Mouse (Mus musculus): ENCODE results near the gene Lrpprc. TPM values are rescaled to one million over a fixed set of nuclear protein-coding genes. Genes with fewer than 3 reads are reported as not detected.

Lrpprc gene
- polyA plus RNA-seq, 1 experiment from 2014 or later, result 74.4 TPM

- Histone ChIP-seq H3K9me3 (ENCODE audit: control insufficient read depth, low read length) (no peaks in the 10 kb centered on the region), H3K4me3 (ENCODE audit: control insufficient read depth in 1 of 2, insufficient read depth in 1 of 2, low read depth in 1 of 2, low read length in 2 of 2) (no peak overlapping the region), H3K4me1 (ENCODE audit: control insufficient read depth in 2 of 2, insufficient read depth in 2 of 2, low read length in 2 of 2) (peaks cover under 1 to 19% of the 10 kb centered on the region in 2 experiments; a peak in 2 of 4 replicates), H3K36me3 (ENCODE audit: control insufficient read depth, insufficient read depth, low read length) (peaks cover 17% of the 10 kb centered on the region), H3K27me3 (ENCODE audit: control insufficient read depth, insufficient read depth, low read length) (no peaks in the 10 kb centered on the region), H3K27ac (replicated peaks in 1 of 2; ENCODE audit: control insufficient read depth in 1 of 2, insufficient read depth in 1 of 2, low read depth in 2 of 2, low read length in 2 of 2) (no peak overlapping the region), H3K4me2 (ENCODE audit: low read length) (no peak overlapping the region), H3K9ac (ENCODE audit: low read length) (no peak overlapping the region)
- WGBS, result 87% methylated on average over 8 of the region's 8 CpGs
- no peak for ATAC-seq (ENCODE audit: insufficient number of reproducible peaks, insufficient read depth, low FRiP score, low read depth)
These were observed 3.7 kb downstream of the Lrpprc start for GRCm38 (mm10) chr17:84786911-84787310.

- WGBS, result 79% methylated on average over 5 of the region's 5 CpGs
- no peaks in the 10 kb centered on the region for H3K27me3 ChIP-seq (ENCODE audit: control insufficient read depth, insufficient read depth, low read length)
- H3K4me1 ChIP-seq (ENCODE audit: control insufficient read depth in 2 of 2, insufficient read depth in 2 of 2, low read length in 2 of 2), result peaks cover 0 to 13% of the 10 kb centered on the region in 2 experiments; a peak in 2 of 4 replicates
- no peak overlapping the region for H3K4me3 ChIP-seq (ENCODE audit: control insufficient read depth in 1 of 2, insufficient read depth in 1 of 2, low read depth in 1 of 2, low read length in 2 of 2)
- ATAC-seq (ENCODE audit: insufficient number of reproducible peaks, insufficient read depth, low FRiP score, low read depth), result no peak
- no peak overlapping the region for H3K9ac ChIP-seq (ENCODE audit: low read length)
- H3K36me3 ChIP-seq (ENCODE audit: control insufficient read depth, insufficient read depth, low read length), result peaks cover 28% of the 10 kb centered on the region
- no peak overlapping the region for H3K4me2 ChIP-seq (ENCODE audit: low read length)
- no peaks in the 10 kb centered on the region for H3K9me3 ChIP-seq (ENCODE audit: control insufficient read depth, low read length)
- no peak overlapping the region for H3K27ac ChIP-seq (replicated peaks in 1 of 2; ENCODE audit: control insufficient read depth in 1 of 2, insufficient read depth in 1 of 2, low read depth in 2 of 2, low read length in 2 of 2)
These were observed 5.4 kb downstream of the Lrpprc start for GRCm38 (mm10) chr17:84785176-84785575.

DNA sequence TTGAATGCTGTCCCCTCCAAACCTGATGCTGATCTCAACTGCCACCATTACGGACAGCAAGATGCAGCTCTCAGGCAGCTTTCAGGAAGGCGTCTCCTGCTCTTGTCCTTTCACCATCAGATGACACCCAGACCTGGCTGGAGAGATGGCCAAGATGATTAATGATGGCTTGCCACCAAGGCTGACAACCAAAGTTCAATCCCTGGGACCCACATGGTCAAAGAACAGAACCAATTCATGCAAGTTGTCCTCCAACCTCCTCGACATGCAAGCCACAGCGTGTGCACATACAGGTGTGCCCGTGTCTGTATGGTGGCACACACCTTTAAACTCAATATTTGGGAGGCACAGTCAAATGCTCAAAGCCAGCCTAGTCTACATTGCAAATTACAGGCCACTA is 7.1 kb downstream of the Lrpprc start:
- no peak overlapping the region for H3K4me3 ChIP-seq (ENCODE audit: control insufficient read depth in 1 of 2, insufficient read depth in 1 of 2, low read depth in 1 of 2, low read length in 2 of 2)
- no peak overlapping the region for H3K9ac ChIP-seq (ENCODE audit: low read length)
- H3K4me1 ChIP-seq (ENCODE audit: control insufficient read depth in 2 of 2, insufficient read depth in 2 of 2, low read length in 2 of 2), result 0 out of 4 replicates have a peak, but pooled peaks cover 0 to 3% of the 10 kb centered on the region in 2 experiments
- peaks cover 30% of the 10 kb centered on the region for H3K36me3 ChIP-seq (ENCODE audit: control insufficient read depth, insufficient read depth, low read length)
- no peaks in the 10 kb centered on the region for H3K27me3 ChIP-seq (ENCODE audit: control insufficient read depth, insufficient read depth, low read length)
- 92% methylated on average over 5 of the region's 5 CpGs for WGBS
- no peak overlapping the region for H3K4me2 ChIP-seq (ENCODE audit: low read length)
- ATAC-seq (ENCODE audit: insufficient number of reproducible peaks, insufficient read depth, low FRiP score, low read depth), result no peak
- no peak overlapping the region for H3K27ac ChIP-seq (replicated peaks in 1 of 2; ENCODE audit: control insufficient read depth in 1 of 2, insufficient read depth in 1 of 2, low read depth in 2 of 2, low read length in 2 of 2)
- H3K9me3 ChIP-seq (ENCODE audit: control insufficient read depth, low read length), result no peaks in the 10 kb centered on the region

DNA sequence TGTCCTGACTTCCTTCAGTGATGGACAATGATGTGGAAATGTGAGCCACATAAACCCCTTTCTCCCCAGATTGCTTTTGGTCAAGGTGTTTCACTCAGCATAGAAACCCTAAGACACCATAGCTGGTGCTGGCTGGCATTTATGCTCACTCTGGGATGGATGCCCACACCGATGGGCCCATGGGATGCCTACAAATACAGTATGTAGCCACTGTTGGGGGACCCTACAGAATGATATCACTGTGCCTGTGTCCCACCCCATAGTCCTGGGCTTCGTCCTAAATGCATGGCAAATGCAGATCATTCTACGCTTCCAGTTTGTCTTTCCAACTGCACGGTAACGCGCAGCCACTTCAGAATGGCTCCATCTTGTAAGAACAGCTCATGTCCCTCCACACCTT is 10.3 kb downstream of the Lrpprc start:
- H3K27me3 ChIP-seq (ENCODE audit: control insufficient read depth, insufficient read depth, low read length), result no peaks in the 10 kb centered on the region
- H3K36me3 ChIP-seq (ENCODE audit: control insufficient read depth, insufficient read depth, low read length), result peaks cover 30% of the 10 kb centered on the region
- H3K9ac ChIP-seq (ENCODE audit: low read length), result no peak overlapping the region
- no peak overlapping the region for H3K4me2 ChIP-seq (ENCODE audit: low read length)
- no peak for ATAC-seq (ENCODE audit: insufficient number of reproducible peaks, insufficient read depth, low FRiP score, low read depth)
- H3K27ac ChIP-seq (replicated peaks in 1 of 2; ENCODE audit: control insufficient read depth in 1 of 2, insufficient read depth in 1 of 2, low read depth in 2 of 2, low read length in 2 of 2), result no peak overlapping the region
- no peaks in the 10 kb centered on the region for H3K9me3 ChIP-seq (ENCODE audit: control insufficient read depth, low read length)
- no peak overlapping the region for H3K4me3 ChIP-seq (ENCODE audit: control insufficient read depth in 1 of 2, insufficient read depth in 1 of 2, low read depth in 1 of 2, low read length in 2 of 2)
- WGBS, result 98% methylated on average over 6 of the region's 6 CpGs
- peaks cover 9 to 21% of the 10 kb centered on the region in 2 experiments for H3K4me1 ChIP-seq (ENCODE audit: control insufficient read depth in 2 of 2, insufficient read depth in 2 of 2, low read length in 2 of 2)

GRCm38 (mm10) chr17:84778477-84778978 is 12.1 kb downstream of the Lrpprc start:
- H3K36me3 ChIP-seq (ENCODE audit: control insufficient read depth, insufficient read depth, low read length), result peaks cover 47% of the 10 kb centered on the region
- H3K9ac ChIP-seq (ENCODE audit: low read length), result no peak overlapping the region
- no peak for ATAC-seq (ENCODE audit: insufficient number of reproducible peaks, insufficient read depth, low FRiP score, low read depth)
- no peaks in the 10 kb centered on the region for H3K9me3 ChIP-seq (ENCODE audit: control insufficient read depth, low read length)
- no peak overlapping the region for H3K4me3 ChIP-seq (ENCODE audit: control insufficient read depth in 1 of 2, insufficient read depth in 1 of 2, low read depth in 1 of 2, low read length in 2 of 2)
- WGBS, result 81% methylated on average over 7 of the region's 7 CpGs
- H3K4me1 ChIP-seq (ENCODE audit: control insufficient read depth in 2 of 2, insufficient read depth in 2 of 2, low read length in 2 of 2), result peaks cover 9 to 21% of the 10 kb centered on the region in 2 experiments
- H3K4me2 ChIP-seq (ENCODE audit: low read length), result no peak overlapping the region
- no peaks in the 10 kb centered on the region for H3K27me3 ChIP-seq (ENCODE audit: control insufficient read depth, insufficient read depth, low read length)
- H3K27ac ChIP-seq (replicated peaks in 1 of 2; ENCODE audit: control insufficient read depth in 1 of 2, insufficient read depth in 1 of 2, low read depth in 2 of 2, low read length in 2 of 2), result no peak overlapping the region

DNA sequence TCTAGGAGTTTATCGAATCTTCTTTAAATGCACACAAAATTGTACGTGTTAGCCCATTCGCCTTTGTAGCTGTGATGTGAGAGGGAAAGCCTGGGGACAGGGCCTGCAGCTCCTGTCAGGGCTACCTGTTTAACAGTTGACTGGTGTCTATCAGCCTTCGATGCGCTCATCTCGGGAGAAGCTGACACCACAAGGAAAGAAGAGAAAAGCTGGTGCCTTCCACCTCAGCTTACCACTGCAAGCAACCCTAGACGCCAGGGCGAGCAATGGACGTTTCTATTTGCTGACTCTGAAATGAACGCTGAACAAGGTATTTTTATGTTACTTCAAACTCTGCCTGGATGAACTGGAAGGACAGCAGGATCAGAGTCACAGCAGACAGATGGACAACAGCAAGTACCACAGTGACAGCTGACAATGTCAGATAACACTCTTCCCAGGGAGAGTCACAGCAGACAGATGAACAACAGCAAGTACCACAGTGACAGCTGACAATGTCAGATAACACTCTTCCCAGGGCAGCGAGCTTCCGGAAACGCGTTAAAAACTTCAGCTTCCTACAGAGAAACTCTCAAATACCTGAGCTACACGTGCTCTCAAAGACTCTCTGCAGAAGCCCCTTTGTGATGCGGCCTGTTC is 14.1 kb downstream of the Lrpprc start:
- H3K27ac ChIP-seq (replicated peaks in 1 of 2; ENCODE audit: control insufficient read depth in 1 of 2, insufficient read depth in 1 of 2, low read depth in 2 of 2, low read length in 2 of 2), result peak overlapping the region; percentile 15 to 68; a peak in 2 of 4 replicates
- peak overlapping the region; percentile 26 for H3K4me2 ChIP-seq (ENCODE audit: low read length)
- no peak overlapping the region for H3K4me3 ChIP-seq (ENCODE audit: control insufficient read depth in 1 of 2, insufficient read depth in 1 of 2, low read depth in 1 of 2, low read length in 2 of 2)
- peaks cover 58% of the 10 kb centered on the region for H3K36me3 ChIP-seq (ENCODE audit: control insufficient read depth, insufficient read depth, low read length)
- H3K9me3 ChIP-seq (ENCODE audit: control insufficient read depth, low read length), result no peaks in the 10 kb centered on the region
- H3K27me3 ChIP-seq (ENCODE audit: control insufficient read depth, insufficient read depth, low read length), result no peaks in the 10 kb centered on the region
- H3K4me1 ChIP-seq (ENCODE audit: control insufficient read depth in 2 of 2, insufficient read depth in 2 of 2, low read length in 2 of 2), result peaks cover 9 to 21% of the 10 kb centered on the region in 2 experiments
- WGBS, result 34% methylated on average over 16 of the region's 16 CpGs
- no peak overlapping the region; the same call in 1 of the 2 replicates for H3K9ac ChIP-seq (ENCODE audit: low read length)
- ATAC-seq (ENCODE audit: insufficient number of reproducible peaks, insufficient read depth, low FRiP score, low read depth), result peak; percentile 59; the same call in 1 of the 2 replicates

DNA sequence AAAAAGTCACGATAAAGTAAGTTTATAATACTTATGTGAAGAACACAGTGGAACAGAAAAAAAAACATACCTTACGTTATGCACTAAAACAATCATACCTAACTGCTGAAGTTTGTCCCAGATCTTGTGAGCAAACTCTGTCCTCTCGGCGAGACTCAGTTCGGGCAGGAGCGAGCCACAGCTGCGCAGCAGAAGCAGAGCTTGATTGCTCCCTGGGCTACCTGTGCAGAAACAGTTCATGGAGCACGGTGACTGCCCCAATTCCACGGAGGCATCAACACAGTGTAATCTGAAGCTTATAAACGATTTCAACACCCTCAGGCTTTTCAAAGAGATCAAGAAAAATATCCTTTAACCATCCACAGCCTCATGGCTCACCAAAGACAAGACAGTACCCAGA is 15.3 kb downstream of the Lrpprc start:
- Histone ChIP-seq H3K4me1 (ENCODE audit: control insufficient read depth in 2 of 2, insufficient read depth in 2 of 2, low read length in 2 of 2) (peaks cover 9 to 21% of the 10 kb centered on the region in 2 experiments), H3K36me3 (ENCODE audit: control insufficient read depth, insufficient read depth, low read length) (peaks cover 59% of the 10 kb centered on the region), H3K27ac (replicated peaks in 1 of 2; ENCODE audit: control insufficient read depth in 1 of 2, insufficient read depth in 1 of 2, low read depth in 2 of 2, low read length in 2 of 2) (no peak overlapping the region), H3K27me3 (ENCODE audit: control insufficient read depth, insufficient read depth, low read length) (no peaks in the 10 kb centered on the region), H3K9me3 (ENCODE audit: control insufficient read depth, low read length) (no peaks in the 10 kb centered on the region), H3K4me3 (ENCODE audit: control insufficient read depth in 1 of 2, insufficient read depth in 1 of 2, low read depth in 1 of 2, low read length in 2 of 2) (no peak overlapping the region), H3K9ac (ENCODE audit: low read length) (no peak overlapping the region), H3K4me2 (ENCODE audit: low read length) (no peak overlapping the region)
- WGBS, result 87% methylated on average over 10 of the region's 10 CpGs
- ATAC-seq (ENCODE audit: insufficient number of reproducible peaks, insufficient read depth, low FRiP score, low read depth), result no peak
